Mouse (Mus musculus) mature B cell (primary cell): ENCODE data around the gene Fam208b.
"Not testable (repeated sequence)": the region's sequence is repeated elsewhere in the genome, so short reads cannot be mapped to it uniquely, and the experiment has no call there.

Experiments used
- in situ Hi-C: fragments of 300-500 bp; cut with MboI; formaldehyde crosslinking; loops from 2 replicates; pipeline ENCODE4 v1.14.3; 2019

The Fam208b gene

GRCm38 (mm10) chr13:3519357-3519756 is 91.6 kb downstream of the Fam208b start:
- in situ Hi-C loops: not testable (repeated sequence)
